Mouse (Mus musculus): ENCODE data around the gene Ybx2.

GRCm38 (mm10) chr11:69933066-69933465 is 2.5 kb upstream of the Ybx2 start:
- TF ChIP-seq POLR2A (IDR thresholded peaks at IDR 0.05; ENCODE audit: insufficient read depth, low read length) (no peak), CTCF (IDR thresholded peaks at IDR 0.05; ENCODE audit: low read depth, low read length) (no peak), EP300 (IDR thresholded peaks at IDR 0.05; ENCODE audit: insufficient read depth, low read depth, low read length) (no peak)

Data from ES-Bruce4 (cell line).